Mouse (Mus musculus) hindbrain, embryonic 13.5 days (tissue): Measurements from ENCODE around the gene Ttc6. TPM values are rescaled to one million over a fixed set of nuclear protein-coding genes. Genes with fewer than 3 reads are reported as not detected.

Experiments used
- ATAC-seq: fragments of 200-750 bp; cut with Nextera tagmentation; 2 replicates; pipeline ENCODE4 v1.8.0; 2017; ENCODE audit warnings: moderate TSS enrichment; ENCODE audit not compliant: low FRiP score
- H3K27ac ChIP-seq: fragments of 300-500 bp; sonication (generic); 2 replicates; pipeline ENCODE4 v1.5.1; 2015; ENCODE audit warnings: inconsistent platforms, mild to moderate bottlenecking, moderate library complexity
- H3K27me3 ChIP-seq: fragments of 300-500 bp; sonication (generic); 2 replicates; pipeline ENCODE4 v1.6.1; 2015; ENCODE audit warnings: mild to moderate bottlenecking, inconsistent platforms
- H3K36me3 ChIP-seq: fragments of 300-500 bp; sonication (generic); 2 replicates; pipeline ENCODE4 v1.6.1; 2015; ENCODE audit warnings: mild to moderate bottlenecking, inconsistent platforms
- H3K4me1 ChIP-seq: fragments of 300-500 bp; sonication (generic); replicated peaks from 2 replicates; pipeline ENCODE4 v1.6.1; 2015; ENCODE audit warnings: inconsistent platforms
- H3K4me2 ChIP-seq: fragments of 300-500 bp; sonication (generic); 2 replicates; pipeline ENCODE4 v1.6.1; 2015; ENCODE audit warnings: inconsistent platforms, mild to moderate bottlenecking, moderate library complexity
- H3K4me3 ChIP-seq: fragments of 300-500 bp; sonication (generic); 2 replicates; pipeline ENCODE4 v1.5.1; 2015; ENCODE audit warnings: mild to moderate bottlenecking, inconsistent platforms
- H3K9ac ChIP-seq: fragments of 300-500 bp; sonication (generic); 2 replicates; pipeline ENCODE4 v1.6.1; 2015; ENCODE audit warnings: mild to moderate bottlenecking, inconsistent platforms
- H3K9me3 ChIP-seq: fragments of 300-500 bp; sonication (generic); 2 replicates; pipeline ENCODE4 v1.6.1; 2016; ENCODE audit warnings: inconsistent platforms
- WGBS: fragments of 180-500 bp; shearing (Covaris S2); methylation state at CpG from one replicate; pipeline ENCODE4 v1.1.7; 2015; 5-methylcytosine and 5-hydroxymethylcytosine counted together
- polyA plus RNA-seq: library from polyadenylated mRNA; unstranded; fragments of >200 nt; fragmentation: Nextera tagmentation; extraction: Ambion mirVana; gene quantifications from 2 replicates; pipeline ENCODE4 v1.2.1, GENCODE M21; 2015

The Ttc6 gene
- polyA plus RNA-seq, 1 experiment from 2014 or later, result 0.75 TPM

- no peak for ATAC-seq
- 30% methylated on average over 5 of the region's 5 CpGs for WGBS
- no peak overlapping the region for H3K4me2 ChIP-seq
These were observed 223.6 kb downstream of the Ttc6 start for GRCm38 (mm10) chr12:57787471-57787870.

More at GRCm38 (mm10) chr12:57787471-57787870, 223.6 kb downstream of the Ttc6 start:
- Histone ChIP-seq H3K9ac (no peak overlapping the region), H3K36me3 (no peaks in the 10 kb centered on the region), H3K9me3 (no peaks in the 10 kb centered on the region), H3K27me3 (no peaks in the 10 kb centered on the region), H3K27ac (no peak overlapping the region), H3K4me1 (no peaks in the 10 kb centered on the region), H3K4me3 (no peak overlapping the region)

Other genes starting within 250 kb of the Ttc6 start
- gene Foxa1, start 17.2 kb upstream of the Ttc6 start, polyA plus RNA-seq, result 0.43 and 1.1 TPM in 2 replicates